Mouse (Mus musculus): Measurements from ENCODE around the gene Cyp3a16.
"Not testable (repeated sequence)": the region's sequence is repeated elsewhere in the genome, so short reads cannot be mapped to it uniquely, and the experiment has no call there.

Cyp3a16 gene

GRCm38 (mm10) chr5:145469623-145470022, at the start of gene Cyp3a16:
Gene Cyp3a16 (minus strand): TSS chr5:145469723.
- not testable (repeated sequence) for DNase-seq (ENCODE audit: low spot score)

- no peak for DNase-seq (ENCODE audit: low spot score)
Observed at GRCm38 (mm10) chr5:145490300-145490699, 20.8 kb upstream of the Cyp3a16 start.

GRCm38 (mm10) chr5:145464304-145465088, 5.0 kb downstream of the Cyp3a16 start:
- no peak for DNase-seq (ENCODE audit: low spot score)

- no peak for DNase-seq (ENCODE audit: low spot score)
Observed at GRCm38 (mm10) chr5:145462321-145462720, 7.2 kb downstream of the Cyp3a16 start.

- no peak for DNase-seq (ENCODE audit: low spot score)
Observed at GRCm38 (mm10) chr5:145454389-145454788, 15.1 kb downstream of the Cyp3a16 start.

GRCm38 (mm10) chr5:145433688-145434087, 35.8 kb downstream of the Cyp3a16 start:
- no peak for DNase-seq (ENCODE audit: low spot score)

- no peak for DNase-seq (ENCODE audit: low spot score)
Observed at GRCm38 (mm10) chr5:145431004-145431403, 38.5 kb downstream of the Cyp3a16 start.

- DNase-seq (ENCODE audit: low spot score), result no peak
Observed at GRCm38 (mm10) chr5:145422287-145422686, 47.2 kb downstream of the Cyp3a16 start.

- DNase-seq (ENCODE audit: low spot score), result not testable (repeated sequence)
Observed at GRCm38 (mm10) chr5:145415416-145415815, 54.1 kb downstream of the Cyp3a16 start.
